Mouse (Mus musculus) hindbrain, embryonic 13.5 days (tissue): ENCODE results near the gene Slc16a14. TPM values are rescaled to one million over a fixed set of nuclear protein-coding genes. Genes with fewer than 3 reads are reported as not detected.

Experiments used
- ATAC-seq: fragments of 200-750 bp; cut with Nextera tagmentation; 2 replicates; pipeline ENCODE4 v1.8.0; 2017; ENCODE audit warnings: moderate TSS enrichment; ENCODE audit not compliant: low FRiP score
- H3K27ac ChIP-seq: fragments of 300-500 bp; sonication (generic); 2 replicates; pipeline ENCODE4 v1.5.1; 2015; ENCODE audit warnings: inconsistent platforms, mild to moderate bottlenecking, moderate library complexity
- H3K27me3 ChIP-seq: fragments of 300-500 bp; sonication (generic); 2 replicates; pipeline ENCODE4 v1.6.1; 2015; ENCODE audit warnings: mild to moderate bottlenecking, inconsistent platforms
- H3K36me3 ChIP-seq: fragments of 300-500 bp; sonication (generic); 2 replicates; pipeline ENCODE4 v1.6.1; 2015; ENCODE audit warnings: mild to moderate bottlenecking, inconsistent platforms
- H3K4me1 ChIP-seq: fragments of 300-500 bp; sonication (generic); replicated peaks from 2 replicates; pipeline ENCODE4 v1.6.1; 2015; ENCODE audit warnings: inconsistent platforms
- H3K4me2 ChIP-seq: fragments of 300-500 bp; sonication (generic); 2 replicates; pipeline ENCODE4 v1.6.1; 2015; ENCODE audit warnings: inconsistent platforms, mild to moderate bottlenecking, moderate library complexity
- H3K4me3 ChIP-seq: fragments of 300-500 bp; sonication (generic); 2 replicates; pipeline ENCODE4 v1.5.1; 2015; ENCODE audit warnings: mild to moderate bottlenecking, inconsistent platforms
- H3K9ac ChIP-seq: fragments of 300-500 bp; sonication (generic); 2 replicates; pipeline ENCODE4 v1.6.1; 2015; ENCODE audit warnings: mild to moderate bottlenecking, inconsistent platforms
- H3K9me3 ChIP-seq: fragments of 300-500 bp; sonication (generic); 2 replicates; pipeline ENCODE4 v1.6.1; 2016; ENCODE audit warnings: inconsistent platforms
- WGBS: fragments of 180-500 bp; shearing (Covaris S2); methylation state at CpG from one replicate; pipeline ENCODE4 v1.1.7; 2015; 5-methylcytosine and 5-hydroxymethylcytosine counted together
- polyA plus RNA-seq: library from polyadenylated mRNA; unstranded; fragments of >200 nt; fragmentation: Nextera tagmentation; extraction: Ambion mirVana; gene quantifications from 2 replicates; pipeline ENCODE4 v1.2.1, GENCODE M21; 2015

Slc16a14 gene
- polyA plus RNA-seq, 1 experiment from 2014 or later = 14.6 TPM

- H3K9me3 ChIP-seq = no peaks in the 10 kb centered on the region
- ATAC-seq = no peak
- H3K4me1 ChIP-seq = peaks cover 4% of the 10 kb centered on the region; the same call in 1 of the 2 replicates
- H3K27ac ChIP-seq = no peak overlapping the region
- WGBS = 93% methylated on average over 8 of the region's 8 CpGs
- H3K27me3 ChIP-seq = no peaks in the 10 kb centered on the region
- no peak overlapping the region for H3K4me2 ChIP-seq
- H3K4me3 ChIP-seq = no peak overlapping the region
- H3K9ac ChIP-seq = no peak overlapping the region
- no peaks in the 10 kb centered on the region for H3K36me3 ChIP-seq
Observed at GRCm38 (mm10) chr1:84879571-84880120, 55.3 kb downstream of the Slc16a14 start.

GRCm38 (mm10) chr1:84877590-84877989 lies 57.3 kb downstream of the Slc16a14 start:
- H3K9me3 ChIP-seq = no peaks in the 10 kb centered on the region
- no peak overlapping the region for H3K4me2 ChIP-seq
- H3K36me3 ChIP-seq = no peaks in the 10 kb centered on the region
- no peak overlapping the region for H3K9ac ChIP-seq
- no peak overlapping the region for H3K4me3 ChIP-seq
- H3K4me1 ChIP-seq = peaks cover 4% of the 10 kb centered on the region; the same call in 1 of the 2 replicates
- ATAC-seq = no peak
- 85% methylated on average over 2 of the region's 2 CpGs for WGBS
- no peak overlapping the region for H3K27ac ChIP-seq
- no peaks in the 10 kb centered on the region for H3K27me3 ChIP-seq

- 61% methylated on average over 4 of the region's 4 CpGs for WGBS
- Histone ChIP-seq H3K27me3 (no peaks in the 10 kb centered on the region), H3K4me2 (no peak overlapping the region), H3K27ac (no peak overlapping the region), H3K9ac (no peak overlapping the region), H3K36me3 (no peaks in the 10 kb centered on the region), H3K4me3 (no peak overlapping the region), H3K4me1 (no peaks in the 10 kb centered on the region), H3K9me3 (no peaks in the 10 kb centered on the region)
- ATAC-seq = no peak
Observed at GRCm38 (mm10) chr1:84872939-84873338, 62.0 kb downstream of the Slc16a14 start.

- Histone ChIP-seq H3K27me3 (no peaks in the 10 kb centered on the region), H3K36me3 (no peaks in the 10 kb centered on the region), H3K9ac (no peak overlapping the region), H3K9me3 (no peaks in the 10 kb centered on the region), H3K27ac (no peak overlapping the region), H3K4me1 (no peaks in the 10 kb centered on the region), H3K4me3 (no peak overlapping the region), H3K4me2 (no peak overlapping the region)
- no peak for ATAC-seq
- 23% methylated on average over 3 of the region's 3 CpGs for WGBS
Observed at GRCm38 (mm10) chr1:84872105-84872504, 62.8 kb downstream of the Slc16a14 start.

- Histone ChIP-seq H3K27ac (no peak overlapping the region), H3K4me3 (no peak overlapping the region), H3K9me3 (no peaks in the 10 kb centered on the region), H3K36me3 (no peaks in the 10 kb centered on the region), H3K4me2 (no peak overlapping the region), H3K27me3 (no peaks in the 10 kb centered on the region), H3K4me1 (no peaks in the 10 kb centered on the region), H3K9ac (no peak overlapping the region)
- WGBS = 74% methylated on average over 6 of the region's 6 CpGs
- ATAC-seq = no peak
Observed at GRCm38 (mm10) chr1:84871131-84871530, 63.8 kb downstream of the Slc16a14 start.

GRCm38 (mm10) chr1:84869498-84869897 lies 65.4 kb downstream of the Slc16a14 start:
- WGBS = 56% methylated on average over 7 of the region's 7 CpGs
- H3K9ac ChIP-seq = no peak overlapping the region
- H3K9me3 ChIP-seq = no peaks in the 10 kb centered on the region
- no peaks in the 10 kb centered on the region for H3K4me1 ChIP-seq
- no peak overlapping the region for H3K27ac ChIP-seq
- ATAC-seq = no peak
- H3K4me3 ChIP-seq = no peak overlapping the region
- no peaks in the 10 kb centered on the region for H3K27me3 ChIP-seq
- no peak overlapping the region for H3K4me2 ChIP-seq
- no peaks in the 10 kb centered on the region for H3K36me3 ChIP-seq

GRCm38 (mm10) chr1:84868841-84869240 lies 66.1 kb downstream of the Slc16a14 start:
- Histone ChIP-seq H3K9ac (no peak overlapping the region), H3K36me3 (no peaks in the 10 kb centered on the region), H3K4me3 (no peak overlapping the region), H3K27me3 (no peaks in the 10 kb centered on the region), H3K27ac (no peak overlapping the region), H3K4me1 (no peaks in the 10 kb centered on the region), H3K9me3 (no peaks in the 10 kb centered on the region), H3K4me2 (no peak overlapping the region)
- WGBS = 76% methylated on average over 4 of the region's 4 CpGs
- ATAC-seq = no peak

- no peak overlapping the region for H3K4me3 ChIP-seq
- no peak overlapping the region for H3K9ac ChIP-seq
- H3K4me1 ChIP-seq = no peaks in the 10 kb centered on the region
- H3K27me3 ChIP-seq = no peaks in the 10 kb centered on the region
- H3K4me2 ChIP-seq = no peak overlapping the region
- H3K36me3 ChIP-seq = no peaks in the 10 kb centered on the region
- ATAC-seq = no peak
- H3K27ac ChIP-seq = no peak overlapping the region
- no peaks in the 10 kb centered on the region for H3K9me3 ChIP-seq
Observed at GRCm38 (mm10) chr1:84868311-84868710, 66.6 kb downstream of the Slc16a14 start.

- H3K9me3 ChIP-seq = no peaks in the 10 kb centered on the region
- no peak overlapping the region for H3K9ac ChIP-seq
- no peaks in the 10 kb centered on the region for H3K4me1 ChIP-seq
- H3K4me3 ChIP-seq = no peak overlapping the region
- ATAC-seq = no peak
- WGBS = 90% methylated on average over 3 of the region's 3 CpGs
- no peaks in the 10 kb centered on the region for H3K27me3 ChIP-seq
- H3K36me3 ChIP-seq = no peaks in the 10 kb centered on the region
- H3K27ac ChIP-seq = no peak overlapping the region
- H3K4me2 ChIP-seq = no peak overlapping the region
Observed at GRCm38 (mm10) chr1:84866706-84867230, 68.2 kb downstream of the Slc16a14 start.

- no peaks in the 10 kb centered on the region for H3K36me3 ChIP-seq
- no peak overlapping the region for H3K4me3 ChIP-seq
- no peak for ATAC-seq
- H3K27me3 ChIP-seq = no peaks in the 10 kb centered on the region
- no peak overlapping the region for H3K27ac ChIP-seq
- H3K9me3 ChIP-seq = no peaks in the 10 kb centered on the region
- WGBS = 89% methylated on average over 6 of the region's 6 CpGs
- no peaks in the 10 kb centered on the region for H3K4me1 ChIP-seq
- no peak overlapping the region for H3K4me2 ChIP-seq
- H3K9ac ChIP-seq = no peak overlapping the region
Observed at GRCm38 (mm10) chr1:84866231-84866630, 68.7 kb downstream of the Slc16a14 start.

- no peak for ATAC-seq
- H3K9ac ChIP-seq = no peak overlapping the region
- no peak overlapping the region for H3K4me3 ChIP-seq
- no peaks in the 10 kb centered on the region for H3K36me3 ChIP-seq
- no peaks in the 10 kb centered on the region for H3K27me3 ChIP-seq
- no peaks in the 10 kb centered on the region for H3K9me3 ChIP-seq
- WGBS = 76% methylated on average over 2 of the region's 2 CpGs
- H3K4me2 ChIP-seq = no peak overlapping the region
- no peaks in the 10 kb centered on the region for H3K4me1 ChIP-seq
- no peak overlapping the region for H3K27ac ChIP-seq
Observed at GRCm38 (mm10) chr1:84864645-84865044, 70.3 kb downstream of the Slc16a14 start.

GRCm38 (mm10) chr1:84861255-84861630 lies 73.7 kb downstream of the Slc16a14 start:
- Histone ChIP-seq H3K4me2 (no peak overlapping the region), H3K27ac (no peak overlapping the region), H3K36me3 (no peaks in the 10 kb centered on the region), H3K4me1 (no peaks in the 10 kb centered on the region), H3K27me3 (no peaks in the 10 kb centered on the region), H3K9me3 (no peaks in the 10 kb centered on the region), H3K9ac (no peak overlapping the region), H3K4me3 (no peak overlapping the region)
- whole genome bisulfite sequencing = 61% methylated on average over 1 of the region's 1 CpGs
- no peak for ATAC-seq

- H3K27ac ChIP-seq = no peak overlapping the region
- no peak overlapping the region for H3K4me2 ChIP-seq
- no peaks in the 10 kb centered on the region for H3K4me1 ChIP-seq
- H3K9me3 ChIP-seq = no peaks in the 10 kb centered on the region
- H3K27me3 ChIP-seq = no peaks in the 10 kb centered on the region
- no peaks in the 10 kb centered on the region for H3K36me3 ChIP-seq
- no peak for ATAC-seq
- 87% methylated on average over 10 of the region's 10 CpGs for WGBS
- H3K9ac ChIP-seq = no peak overlapping the region
- no peak overlapping the region for H3K4me3 ChIP-seq
Observed at GRCm38 (mm10) chr1:84860360-84861254, 74.3 kb downstream of the Slc16a14 start.
